Mouse (Mus musculus): ENCODE data around the gene Ikzf2. TPM values are rescaled to one million over a fixed set of nuclear protein-coding genes. Genes with fewer than 3 reads are reported as not detected.
A peak's percentile ranks its signal among the peaks of the same experiment; 100 is the strongest.

Gene Ikzf2
- polyA plus RNA-seq, 1 experiment from 2014 or later = 2.6 TPM

GRCm38 (mm10) chr1:69685890-69686490 lies 1.1 kb downstream of the Ikzf2 start:
- peaks cover 6% of the 10 kb centered on the region for H3K4me1 ChIP-seq (replicated peaks)
- under 1% methylated on average over 13 of the region's 15 CpGs for WGBS
- no peak for ATAC-seq (ENCODE audit: insufficient number of reproducible peaks, low FRiP score)
- no peaks in the 10 kb centered on the region for H3K27me3 ChIP-seq (replicated peaks)
- H3K27ac ChIP-seq (ENCODE audit: poor library complexity, severe bottlenecking) = peak overlapping the region; percentile 51; the same call in 1 of the 2 replicates
- H3K9me3 ChIP-seq (replicated peaks) = no peaks in the 10 kb centered on the region
- H3K4me3 ChIP-seq = peak overlapping the region; percentile 77
- H3K9ac ChIP-seq = peak overlapping the region; percentile 68
- H3K36me3 ChIP-seq = no peaks in the 10 kb centered on the region
- H3K4me2 ChIP-seq = peak overlapping the region; percentile 91

DNA sequence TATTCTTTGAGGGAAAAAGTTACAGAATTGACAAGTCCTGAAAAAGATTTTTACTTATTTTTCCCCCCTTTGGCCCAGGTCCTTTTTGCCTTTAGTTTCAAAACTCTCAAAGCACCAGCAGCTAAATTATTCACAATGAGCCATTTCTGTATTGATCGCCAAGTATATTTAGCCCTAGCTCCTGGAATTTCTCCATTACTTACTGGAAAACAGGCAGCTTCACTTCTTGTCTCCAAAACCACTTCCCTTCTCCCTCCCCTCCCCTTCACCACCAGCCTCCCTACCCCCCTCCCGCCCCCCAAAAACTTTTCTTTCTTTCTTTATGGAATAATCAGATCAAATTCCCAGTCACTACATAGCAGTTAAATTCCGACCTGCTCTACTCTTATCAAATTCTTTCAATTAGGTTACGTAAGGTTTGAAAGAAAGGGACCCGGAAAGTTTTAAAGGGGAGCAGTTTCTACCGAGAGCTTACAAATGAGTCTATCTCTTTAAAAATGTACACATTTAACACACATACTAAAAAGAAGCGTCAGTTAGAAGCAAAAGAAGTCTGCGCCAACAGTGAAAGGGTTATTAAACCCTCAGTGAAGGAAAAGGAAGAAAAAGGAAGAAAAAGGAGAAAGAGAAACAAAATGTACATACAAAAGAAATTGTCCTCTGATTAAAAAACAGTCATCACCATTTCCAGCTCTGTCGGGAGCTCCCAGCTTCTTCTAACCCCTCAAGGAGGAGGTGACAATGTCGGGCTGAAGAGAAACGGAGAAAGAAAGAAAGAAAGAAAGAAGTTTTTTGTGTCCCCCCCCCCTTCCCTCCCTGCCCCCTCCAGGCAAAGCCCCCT lies 1.8 kb downstream of the Ikzf2 start:
- peak overlapping the region; percentile 91 for H3K4me2 ChIP-seq
- no peak for ATAC-seq (ENCODE audit: insufficient number of reproducible peaks, low FRiP score)
- H3K36me3 ChIP-seq = no peaks in the 10 kb centered on the region
- WGBS = 2% methylated on average over 11 of the region's 11 CpGs
- H3K4me1 ChIP-seq (replicated peaks) = peaks cover 6% of the 10 kb centered on the region
- H3K9ac ChIP-seq = peak overlapping the region; percentile 68
- H3K4me3 ChIP-seq = peak overlapping the region; percentile 77
- no peaks in the 10 kb centered on the region for H3K27me3 ChIP-seq (replicated peaks)
- H3K27ac ChIP-seq (ENCODE audit: poor library complexity, severe bottlenecking) = peak overlapping the region; percentile 51; the same call in 1 of the 2 replicates
- H3K9me3 ChIP-seq (replicated peaks) = no peaks in the 10 kb centered on the region

DNA sequence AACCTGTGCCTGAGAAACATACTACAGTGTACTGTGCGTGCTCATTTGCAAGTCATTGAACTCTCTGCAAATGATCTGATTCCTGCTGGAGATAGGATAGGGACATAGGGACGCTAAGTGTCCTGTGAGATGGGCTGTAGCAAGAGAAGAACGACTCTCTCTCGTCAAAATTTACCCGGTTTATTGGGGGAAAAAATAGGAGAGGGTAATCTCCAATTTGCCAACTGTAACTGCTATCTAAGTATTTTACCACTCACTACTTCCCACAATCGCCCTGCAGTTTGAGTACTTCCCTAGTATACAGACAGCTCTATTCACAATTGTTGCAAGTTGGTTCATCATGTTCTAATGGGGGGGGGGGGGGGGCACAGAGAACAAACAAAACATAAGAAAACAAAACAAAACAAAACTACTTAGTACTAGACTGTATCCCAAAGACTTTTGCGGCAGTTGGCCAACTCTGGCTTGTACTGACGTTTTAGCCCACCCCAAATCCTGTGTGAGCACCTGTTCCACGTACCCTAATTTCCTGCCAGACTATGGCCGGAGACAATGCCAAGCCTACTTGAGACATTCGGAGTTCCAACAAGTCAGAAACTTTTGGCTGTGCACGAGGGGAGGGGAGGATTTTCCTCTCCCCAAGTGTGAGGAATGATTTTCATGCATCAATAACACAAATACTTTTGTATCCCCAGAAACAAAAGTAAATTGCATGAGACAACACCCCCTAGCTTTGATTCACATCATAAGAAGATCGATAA lies 2.6 kb downstream of the Ikzf2 start:
- no peak for ATAC-seq (ENCODE audit: insufficient number of reproducible peaks, low FRiP score)
- Histone ChIP-seq H3K27me3 (replicated peaks) (no peaks in the 10 kb centered on the region), H3K9ac (no peak overlapping the region), H3K9me3 (replicated peaks) (no peaks in the 10 kb centered on the region), H3K4me3 (peak overlapping the region; percentile 77; the same call in 1 of the 2 replicates), H3K4me1 (replicated peaks) (peaks cover 6% of the 10 kb centered on the region), H3K4me2 (peak overlapping the region; percentile 91), H3K36me3 (no peaks in the 10 kb centered on the region), H3K27ac (ENCODE audit: poor library complexity, severe bottlenecking) (no peak overlapping the region)
- 39% methylated on average over 13 of the region's 13 CpGs for WGBS

DNA sequence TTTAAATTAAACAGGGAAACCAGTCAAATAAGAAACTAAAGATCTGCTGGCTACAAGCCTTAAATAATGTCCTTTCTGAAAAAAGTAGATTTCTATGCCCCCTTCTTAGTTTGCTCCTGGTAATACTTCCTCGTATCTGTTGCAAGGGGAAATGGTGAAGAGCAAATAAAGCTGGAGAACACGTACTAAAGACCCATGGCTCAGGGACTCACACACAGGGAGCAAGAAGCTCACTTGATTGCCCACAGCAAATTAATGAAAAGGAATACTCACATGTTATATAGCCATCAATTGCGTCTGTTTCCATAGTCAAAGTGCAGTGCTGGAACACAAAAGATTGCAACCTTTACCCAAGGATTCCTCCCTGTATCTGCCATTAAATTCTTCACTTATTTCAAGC lies 3.2 kb downstream of the Ikzf2 start:
- Histone ChIP-seq H3K27ac (ENCODE audit: poor library complexity, severe bottlenecking) (no peak overlapping the region), H3K36me3 (no peaks in the 10 kb centered on the region), H3K27me3 (replicated peaks) (no peaks in the 10 kb centered on the region), H3K4me2 (no peak overlapping the region), H3K4me1 (replicated peaks) (peaks cover 6% of the 10 kb centered on the region), H3K4me3 (no peak overlapping the region), H3K9ac (no peak overlapping the region), H3K9me3 (replicated peaks) (no peaks in the 10 kb centered on the region)
- 82% methylated on average over 3 of the region's 3 CpGs for WGBS
- no peak for ATAC-seq (ENCODE audit: insufficient number of reproducible peaks, low FRiP score)

DNA sequence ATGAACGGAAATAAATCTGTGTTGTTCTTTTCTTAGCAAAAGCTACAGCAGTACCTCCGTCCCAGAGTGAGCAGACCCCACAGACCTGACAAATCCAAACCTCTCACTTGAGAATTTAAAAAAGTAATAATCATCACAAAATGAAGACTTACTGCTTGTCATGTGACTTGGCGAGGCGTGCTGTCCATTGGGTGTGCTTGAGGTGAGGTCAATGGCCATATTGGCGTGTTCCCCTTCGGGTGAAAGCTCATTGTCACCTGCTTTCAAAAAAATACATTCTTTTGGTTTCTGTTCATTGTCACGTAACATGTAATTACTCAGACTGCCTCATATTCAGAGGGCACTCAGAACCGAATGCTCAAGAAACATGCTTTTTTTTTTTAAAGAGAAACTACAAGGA lies 4.0 kb downstream of the Ikzf2 start:
- Histone ChIP-seq H3K27ac (ENCODE audit: poor library complexity, severe bottlenecking) (no peak overlapping the region), H3K9ac (no peak overlapping the region), H3K4me3 (no peak overlapping the region), H3K4me2 (no peak overlapping the region), H3K36me3 (no peaks in the 10 kb centered on the region), H3K9me3 (replicated peaks) (no peaks in the 10 kb centered on the region), H3K4me1 (replicated peaks) (peaks cover 6% of the 10 kb centered on the region), H3K27me3 (replicated peaks) (no peaks in the 10 kb centered on the region)
- 87% methylated on average over 8 of the region's 8 CpGs for WGBS
- ATAC-seq (ENCODE audit: insufficient number of reproducible peaks, low FRiP score) = no peak

DNA sequence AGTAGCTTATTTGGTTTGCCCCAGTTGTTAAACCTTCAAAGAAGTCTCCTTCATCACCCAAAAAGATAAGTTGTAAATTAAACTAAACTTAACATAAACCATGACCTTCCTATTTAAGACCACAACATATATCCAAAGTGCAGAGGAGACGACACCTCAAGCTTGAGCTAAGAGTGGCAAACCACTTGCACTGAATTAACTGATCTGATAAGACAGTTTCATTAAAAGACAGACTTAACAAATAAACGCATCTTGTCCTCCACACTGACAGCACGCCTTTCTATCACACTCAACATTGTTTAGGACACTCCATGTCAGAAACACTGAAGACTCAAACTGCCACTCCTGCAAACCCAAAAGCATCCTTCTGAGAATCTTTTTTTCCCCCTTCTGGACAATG lies 4.8 kb downstream of the Ikzf2 start:
- no peak overlapping the region for H3K27ac ChIP-seq (ENCODE audit: poor library complexity, severe bottlenecking)
- 62% methylated on average over 3 of the region's 3 CpGs for WGBS
- H3K9me3 ChIP-seq (replicated peaks) = no peaks in the 10 kb centered on the region
- H3K36me3 ChIP-seq = no peaks in the 10 kb centered on the region
- H3K9ac ChIP-seq = no peak overlapping the region
- H3K27me3 ChIP-seq (replicated peaks) = no peaks in the 10 kb centered on the region
- peaks cover 6% of the 10 kb centered on the region for H3K4me1 ChIP-seq (replicated peaks)
- H3K4me2 ChIP-seq = no peak overlapping the region
- no peak for ATAC-seq (ENCODE audit: insufficient number of reproducible peaks, low FRiP score)
- no peak overlapping the region for H3K4me3 ChIP-seq

- WGBS = 70% methylated on average over 5 of the region's 5 CpGs
Observed at GRCm38 (mm10) chr1:69681003-69681402, 6.0 kb downstream of the Ikzf2 start.

DNA sequence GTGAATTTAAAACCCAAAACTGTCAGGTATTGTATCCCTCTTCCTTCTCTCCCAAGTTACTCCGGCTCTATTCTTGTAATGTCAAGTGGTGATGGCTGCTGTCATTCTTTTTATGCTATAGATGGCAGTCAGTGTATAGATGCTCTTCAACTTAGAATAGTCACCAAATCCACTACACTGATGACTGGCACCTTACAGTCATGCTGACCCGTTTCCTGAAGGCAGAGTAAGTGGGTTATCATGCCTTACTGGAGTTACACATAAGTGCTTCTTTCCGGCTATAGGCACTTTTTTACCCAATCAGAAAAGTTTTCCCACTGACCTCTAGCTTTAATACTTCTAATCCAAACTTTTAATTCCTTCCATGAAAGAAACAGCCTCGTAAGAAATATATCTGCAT lies 6.5 kb downstream of the Ikzf2 start:
- no peak overlapping the region for H3K4me2 ChIP-seq
- ATAC-seq (ENCODE audit: insufficient number of reproducible peaks, low FRiP score) = no peak
- WGBS = 76% methylated on average over 4 of the region's 4 CpGs
- no peak overlapping the region for H3K27ac ChIP-seq (ENCODE audit: poor library complexity, severe bottlenecking)
- H3K9ac ChIP-seq = no peak overlapping the region
- no peak overlapping the region for H3K4me3 ChIP-seq
- no peaks in the 10 kb centered on the region for H3K9me3 ChIP-seq (replicated peaks)
- no peaks in the 10 kb centered on the region for H3K36me3 ChIP-seq
- no peaks in the 10 kb centered on the region for H3K27me3 ChIP-seq (replicated peaks)
- peaks cover 6% of the 10 kb centered on the region for H3K4me1 ChIP-seq (replicated peaks)

More at GRCm38 (mm10) chr1:69681003-69681402, 6.0 kb downstream of the Ikzf2 start:
- H3K27ac ChIP-seq (ENCODE audit: poor library complexity, severe bottlenecking) = no peak overlapping the region
- peaks cover 6% of the 10 kb centered on the region for H3K4me1 ChIP-seq (replicated peaks)
- H3K36me3 ChIP-seq = no peaks in the 10 kb centered on the region
- H3K9me3 ChIP-seq (replicated peaks) = no peaks in the 10 kb centered on the region
- no peaks in the 10 kb centered on the region for H3K27me3 ChIP-seq (replicated peaks)
- H3K4me2 ChIP-seq = no peak overlapping the region
- ATAC-seq (ENCODE audit: insufficient number of reproducible peaks, low FRiP score) = no peak
- H3K4me3 ChIP-seq = no peak overlapping the region
- H3K9ac ChIP-seq = no peak overlapping the region

DNA sequence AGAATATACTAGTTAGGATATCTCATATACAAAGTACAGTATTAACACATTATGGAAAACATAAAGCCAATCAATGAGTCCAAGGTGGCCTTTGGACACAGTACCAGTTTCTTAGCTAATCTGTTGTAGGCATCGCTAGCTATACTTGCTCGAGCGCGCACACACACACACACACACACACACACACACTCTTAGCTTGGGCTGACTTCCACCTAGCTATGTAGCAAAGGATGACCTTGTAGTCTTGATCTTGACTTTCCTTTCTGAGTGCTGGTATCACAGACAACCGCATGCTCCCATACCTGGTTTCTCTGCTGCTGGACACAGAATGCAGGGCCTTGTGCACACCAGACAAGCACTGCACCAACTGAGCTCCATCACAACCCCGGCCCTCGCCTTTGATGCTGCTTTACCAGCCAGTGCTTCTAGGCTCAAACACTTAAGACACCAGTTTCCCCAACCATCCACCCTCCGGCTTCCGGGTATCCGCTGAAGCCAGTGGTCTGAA lies 17.1 kb downstream of the Ikzf2 start:
- Histone ChIP-seq H3K27me3 (replicated peaks) (no peaks in the 10 kb centered on the region), H3K27ac (ENCODE audit: poor library complexity, severe bottlenecking) (no peak overlapping the region), H3K36me3 (no peaks in the 10 kb centered on the region), H3K4me3 (no peak overlapping the region), H3K9ac (no peak overlapping the region), H3K4me1 (replicated peaks) (0 out of 2 replicates have a peak, but pooled peaks cover 2% of the 10 kb centered on the region), H3K9me3 (replicated peaks) (no peaks in the 10 kb centered on the region), H3K4me2 (no peak overlapping the region)
- 86% methylated on average over 10 of the region's 10 CpGs for WGBS
- ATAC-seq (ENCODE audit: insufficient number of reproducible peaks, low FRiP score) = no peak

GRCm38 (mm10) chr1:69667456-69667855 lies 19.6 kb downstream of the Ikzf2 start:
- Histone ChIP-seq H3K9ac (no peak overlapping the region), H3K27me3 (replicated peaks) (no peaks in the 10 kb centered on the region), H3K27ac (ENCODE audit: poor library complexity, severe bottlenecking) (no peak overlapping the region), H3K4me3 (no peak overlapping the region), H3K4me1 (replicated peaks) (0 out of 2 replicates have a peak, but pooled peaks cover 2% of the 10 kb centered on the region), H3K9me3 (replicated peaks) (no peaks in the 10 kb centered on the region), H3K36me3 (no peaks in the 10 kb centered on the region), H3K4me2 (no peak overlapping the region)
- WGBS = 36% methylated on average over 5 of the region's 5 CpGs
- no peak for ATAC-seq (ENCODE audit: insufficient number of reproducible peaks, low FRiP score)

- H3K9ac ChIP-seq = no peak overlapping the region
- H3K27me3 ChIP-seq (replicated peaks) = no peaks in the 10 kb centered on the region
- H3K4me3 ChIP-seq = no peak overlapping the region
- 59% methylated on average over 2 of the region's 2 CpGs for WGBS
- H3K4me1 ChIP-seq (replicated peaks) = peaks cover 21% of the 10 kb centered on the region
- no peak overlapping the region for H3K4me2 ChIP-seq
- H3K27ac ChIP-seq (ENCODE audit: poor library complexity, severe bottlenecking) = peak overlapping the region; percentile 64; the same call in 1 of the 2 replicates
- ATAC-seq (ENCODE audit: insufficient number of reproducible peaks, low FRiP score) = no peak
- H3K36me3 ChIP-seq = no peaks in the 10 kb centered on the region
- H3K9me3 ChIP-seq (replicated peaks) = no peaks in the 10 kb centered on the region
Observed at GRCm38 (mm10) chr1:69659779-69660178, 27.3 kb downstream of the Ikzf2 start.

All from heart, embryonic 12.5 days (tissue).